10 mouse cellular contexts compared by ENCODE assay signal in the genomic region with DNA sequence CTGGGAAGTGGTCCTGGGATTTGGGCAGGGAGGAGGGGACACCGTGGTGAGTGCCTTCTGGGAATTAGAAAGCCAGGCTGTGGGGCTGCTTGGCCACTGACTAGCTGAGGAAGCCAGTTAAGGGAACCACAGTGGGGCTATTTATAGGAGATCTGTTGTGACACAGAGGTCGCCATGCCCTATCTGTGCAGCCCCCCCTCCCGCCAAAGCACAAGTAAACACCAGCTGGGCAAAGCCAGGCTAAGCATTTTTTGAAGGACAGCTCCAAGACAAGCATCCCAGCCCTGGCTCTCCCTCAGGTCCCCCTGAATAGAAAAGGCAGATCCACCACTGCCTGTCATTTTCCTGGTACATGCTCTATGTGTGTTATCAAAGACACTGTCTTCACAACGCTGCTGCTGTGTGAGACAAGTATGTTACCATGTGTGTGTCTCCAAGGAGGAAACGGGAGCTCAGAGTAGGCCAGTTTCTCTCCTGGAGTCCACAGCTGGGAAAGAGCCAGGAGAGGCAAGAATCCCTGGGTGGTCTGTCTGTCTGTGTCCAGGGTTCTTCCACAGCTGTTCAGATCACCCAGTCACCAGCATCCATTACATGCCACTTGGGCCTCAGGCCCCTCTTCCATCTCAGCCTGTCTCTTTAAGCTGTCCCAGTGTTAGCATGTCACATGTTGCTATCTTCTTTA. TPM values are rescaled to one million over a fixed set of nuclear protein-coding genes. Genes with fewer than 3 reads are reported as not detected.
DNase-seq lines count a peak whose midpoint lies in the region; ATAC-seq lines count a peak whose summit lies in the region.
"Had no signal": no experiment of that assay in that cellular context is flagged by ENCODE, and none has a peak within 500 bp of the region (broad histone marks: within the 10 kb centered on the region; RNA-seq: fewer than 3 reads in every experiment).

No protein-coding gene starts in this region.

- intact Hi-C loops in gastrocnemius, postnatal 14 days (cut with DNase I; ENCODE audit: low total_unique reads), result no loop called here
- intact Hi-C loops in heart, postnatal 14 days (cut with DNase I), result no loop called here

- H3K27ac ChIP-seq in neural tube, embryonic 13.5 days (replicated peaks), result 0 out of 2 replicates have a peak overlapping the region, but pooled peaks have one; percentile 1
- H3K27ac ChIP-seq: midbrain, embryonic 12.5 days had no signal

- H3K4me1 ChIP-seq in neural tube, embryonic 13.5 days (replicated peaks), result peaks cover 11% of the 10 kb centered on the region

- WGBS in neural tube, embryonic 13.5 days, result 67% methylated on average over 5 of the region's 5 CpGs

- H3K4me2 ChIP-seq in neural tube, embryonic 13.5 days, result no peak overlapping the region
- H3K4me2 ChIP-seq: midbrain, embryonic 12.5 days had no signal

- 0 out of 2 replicates have a peak, but pooled peaks cover 5% of the 10 kb centered on the region for H3K27me3 ChIP-seq in neural tube, embryonic 13.5 days
- H3K27me3 ChIP-seq: Patski had no signal

- H3K4me3 ChIP-seq in neural tube, embryonic 13.5 days, result no peak overlapping the region
- H3K4me3 ChIP-seq: midbrain, embryonic 12.5 days had no signal

- H3K9me3 ChIP-seq in neural tube, embryonic 13.5 days, result no peaks in the 10 kb centered on the region
- H3K9me3 ChIP-seq: midbrain, embryonic 12.5 days had no signal

- DNase-seq in neural tube, embryonic 10.5 days (ENCODE audit: extremely low spot score, low spot score), result no peak
- peak; percentile 50 for DNase-seq in gastrocnemius, postnatal 14 days
- peak; percentile 37 to 48 for DNase-seq in heart, postnatal 14 days
- DNase-seq in skeletal muscle tissue, adult 2 months (ENCODE audit: low read depth, low spot score), result peak; percentile 87
- DNase-seq in kidney, adult 11 months, result no peak
- no peak for DNase-seq in kidney, adult 9 months

- no peak for ATAC-seq in neural tube, embryonic 13.5 days (ENCODE audit: low read depth)
- ATAC-seq: forebrain, embryonic 16.5 days; Patski had no signal

- H3K9ac ChIP-seq in neural tube, embryonic 13.5 days, result no peak overlapping the region
- H3K9ac ChIP-seq: midbrain, embryonic 12.5 days had no signal

- no peaks in the 10 kb centered on the region for H3K36me3 ChIP-seq in neural tube, embryonic 13.5 days
- H3K36me3 ChIP-seq: midbrain, embryonic 12.5 days had no signal

RNA-seq across cellular contexts. Expression of a gene that starts 5.9 kb away (rescaled TPM):
- 6.4 and 7.6 TPM in 2 replicates for polyA plus RNA-seq in neural tube, embryonic 13.5 days (2015; fragmentation: Nextera tagmentation; extraction: Ambion mirVana)
- total RNA-seq in gastrocnemius, postnatal 14 days (2021), result 10 to 100 TPM; 30.5 to 49.0 TPM
- total RNA-seq in heart, postnatal 14 days (2021), result 10 to 100 TPM; 14.0 to 63.1 TPM

RNA-seq across cellular contexts. Expression of a gene that starts 24.2 kb away (rescaled TPM):
- polyA plus RNA-seq in neural tube, embryonic 13.5 days (2015; fragmentation: Nextera tagmentation; extraction: Ambion mirVana), result 4.4 and 4.8 TPM in 2 replicates
- total RNA-seq in gastrocnemius, postnatal 14 days (2021), result 1 to 10 TPM; 8.3 to 9.4 TPM
- 10 to 100 TPM; 12.9 to 14.0 TPM for total RNA-seq in heart, postnatal 14 days (2021)

RNA-seq across cellular contexts. Expression of a gene that starts 35.9 kb away (rescaled TPM):
- 77.9 and 84.7 TPM in 2 replicates for polyA plus RNA-seq in neural tube, embryonic 13.5 days (2015; fragmentation: Nextera tagmentation; extraction: Ambion mirVana)
- 10 to 100 TPM; 27.7 to 35.0 TPM for total RNA-seq in gastrocnemius, postnatal 14 days (2021)
- 10 to 100 TPM; 24.7 to 25.5 TPM for total RNA-seq in heart, postnatal 14 days (2021)

RNA-seq across cellular contexts. Expression of a gene that starts 44.8 kb away (rescaled TPM):
- 0.43 and 0.60 TPM in 2 replicates for polyA plus RNA-seq in neural tube, embryonic 13.5 days (2015; fragmentation: Nextera tagmentation; extraction: Ambion mirVana)
- total RNA-seq in gastrocnemius, postnatal 14 days (2021), result under 1 TPM; 0.22 to 0.29 TPM
- total RNA-seq in heart, postnatal 14 days (2021), result 1 to 10 TPM; 1.7 to 1.8 TPM
- polyA plus RNA-seq: Patski had no signal

Comparison
In these comparisons a context has a peak if more than half of its experiments do, and no peak if none do; other contexts are left out.
1. DNase-seq: peak in gastrocnemius, postnatal 14 days (single experiment), heart, postnatal 14 days (2 of 2) and skeletal muscle tissue, adult 2 months (single experiment); none in neural tube, embryonic 10.5 days (single experiment), kidney, adult 11 months (single experiment) and kidney, adult 9 months (single experiment).